Comparison of ENCODE assay signal across 32 mouse cellular contexts in genomic region chr9:98445359-98446149, GRCm38 (mm10). TPM values are rescaled to one million over a fixed set of nuclear protein-coding genes. Genes with fewer than 3 reads are reported as not detected.
A peak's percentile ranks its signal among the peaks of the same experiment; 100 is the strongest.
DNase-seq lines count a peak whose midpoint lies in the region; ATAC-seq and TF ChIP-seq lines count a peak whose summit lies in the region.
"Had no signal": no experiment of that assay in that cellular context is flagged by ENCODE, and none has a peak within 500 bp of the region (broad histone marks: within the 10 kb centered on the region; RNA-seq: fewer than 3 reads in every experiment).

No protein-coding gene starts in this region.

- no peak for ATAC-seq in liver, embryonic 15.5 days (ENCODE audit: insufficient read depth)
- peak; percentile 50 for ATAC-seq in stomach, postnatal 0 days (ENCODE audit: low FRiP score, low TSS enrichment)
- ATAC-seq: CD4-positive, CD25-positive, alpha-beta regulatory T cell, adult 4 months; forebrain, embryonic 13.5 days; hindbrain, embryonic 16.5 days had no signal

- no peak overlapping the region for H3K9ac ChIP-seq in liver, embryonic 15.5 days
- H3K9ac ChIP-seq in stomach, postnatal 0 days (ENCODE audit: low read length), result no peak overlapping the region
- H3K9ac ChIP-seq: forebrain, embryonic 13.5 days; heart, embryonic 15.5 days; limb, embryonic 15.5 days; midbrain, embryonic 12.5 days; neural tube, embryonic 12.5 days had no signal

- TF ChIP-seq CTCF in stomach, postnatal 0 days (IDR thresholded peaks at IDR 0.05; ENCODE audit: low read depth), result no peak

- DNase-seq in liver, result no peak
- peak; percentile 37 for DNase-seq in ovary, postnatal 36 days (ENCODE audit: low spot score)
- DNase-seq in ovary, postnatal 10 days (ENCODE audit: low spot score), result no peak
- peak; percentile 40 for DNase-seq in stomach, postnatal 0 days (ENCODE audit: low spot score)
- DNase-seq in urinary bladder, postnatal 4 days (ENCODE audit: low spot score in 2 of 2), result no peak
- no peak for DNase-seq in retina, embryonic 14.5 days (ENCODE audit: low spot score)
- DNase-seq: adrenal gland, adult 2 months; cerebellum, adult 2 months; cerebellum, postnatal 25 days; gastrocnemius, postnatal 10 days; kidney, adult 9 months; kidney, postnatal 10 days; layer of hippocampus, adult 9-11 months; lung, adult 2 months; lung, postnatal 4 days; right cerebral cortex, adult 18-20 months; right cerebral cortex, postnatal 4 days; thymus, adult 2 months; thymus, postnatal 36 days had no signal

- H3K4me2 ChIP-seq in liver, embryonic 15.5 days, result no peak overlapping the region
- H3K4me2 ChIP-seq in stomach, postnatal 0 days (replicated peaks; ENCODE audit: low read depth), result no peak overlapping the region
- H3K4me2 ChIP-seq: forebrain, embryonic 13.5 days; heart, embryonic 15.5 days; limb, embryonic 15.5 days; midbrain, embryonic 12.5 days; neural tube, embryonic 12.5 days had no signal

- no peaks in the 10 kb centered on the region for H3K36me3 ChIP-seq in liver, embryonic 15.5 days (replicated peaks)
- peaks cover 2% of the 10 kb centered on the region; the same call in 1 of the 2 replicates for H3K36me3 ChIP-seq in stomach, postnatal 0 days (ENCODE audit: control insufficient read depth, insufficient read depth, low read length)
- H3K36me3 ChIP-seq: heart, embryonic 15.5 days; midbrain, embryonic 12.5 days had no signal

- WGBS in liver, embryonic 15.5 days (ENCODE audit: insufficient replicate concordance), result 49% methylated on average over 9 of the region's 9 CpGs
- WGBS in stomach, postnatal 0 days, result 64% methylated on average over 9 of the region's 9 CpGs

- H3K27ac ChIP-seq in liver, embryonic 15.5 days (replicated peaks), result 0 out of 2 replicates have a peak overlapping the region, but pooled peaks have one; percentile 33
- H3K27ac ChIP-seq in stomach, postnatal 0 days (replicated peaks), result peak overlapping the region; percentile 4; the same call in 1 of the 2 replicates
- H3K27ac ChIP-seq: forebrain, embryonic 13.5 days; heart, embryonic 10.5 days; heart, embryonic 15.5 days; limb, embryonic 10.5 days; limb, embryonic 15.5 days; midbrain, embryonic 12.5 days; neural tube, embryonic 12.5 days had no signal

- peaks cover 9% of the 10 kb centered on the region; the same call in 1 of the 2 replicates for H3K4me1 ChIP-seq in liver, embryonic 15.5 days (replicated peaks)
- no peaks in the 10 kb centered on the region; the same call in 1 of the 2 replicates for H3K4me1 ChIP-seq in stomach, postnatal 0 days (replicated peaks; ENCODE audit: control insufficient read depth, insufficient read depth)
- H3K4me1 ChIP-seq: heart, embryonic 10.5 days; limb, embryonic 10.5 days; midbrain, embryonic 12.5 days; neural tube, embryonic 12.5 days had no signal

- no peaks in the 10 kb centered on the region for H3K27me3 ChIP-seq in liver, embryonic 15.5 days
- no peaks in the 10 kb centered on the region for H3K27me3 ChIP-seq in stomach, postnatal 0 days (ENCODE audit: control insufficient read depth, insufficient read depth, low read length)
- H3K27me3 ChIP-seq: heart, embryonic 15.5 days; limb, embryonic 15.5 days; neural tube, embryonic 12.5 days had no signal

- no peak overlapping the region for H3K4me3 ChIP-seq in liver, embryonic 15.5 days (replicated peaks)
- no peak overlapping the region for H3K4me3 ChIP-seq in stomach, postnatal 0 days (ENCODE audit: low read depth, low read length)
- H3K4me3 ChIP-seq: forebrain, embryonic 13.5 days; heart, embryonic 10.5 days; heart, embryonic 15.5 days; limb, embryonic 10.5 days; limb, embryonic 15.5 days; megakaryocyte, embryonic 14.5 days; midbrain, embryonic 12.5 days; myocyte; neural tube, embryonic 12.5 days had no signal

- H3K9me3 ChIP-seq in liver, embryonic 15.5 days (replicated peaks), result no peaks in the 10 kb centered on the region
- no peaks in the 10 kb centered on the region for H3K9me3 ChIP-seq in stomach, postnatal 0 days (ENCODE audit: control insufficient read depth, low read length)
- H3K9me3 ChIP-seq: forebrain, embryonic 13.5 days; heart, embryonic 10.5 days; heart, embryonic 15.5 days; limb, embryonic 10.5 days; limb, embryonic 15.5 days; megakaryocyte, embryonic 14.5 days; midbrain, embryonic 12.5 days; neural tube, embryonic 12.5 days had no signal

- TF ChIP-seq EP300 in stomach, postnatal 0 days (optimal IDR thresholded peaks at IDR 0.05), result no peak

RNA-seq across cellular contexts. Expression of gene Rbp1, which starts 22.8 kb away (rescaled TPM):
- 38.6 and 39.9 TPM in 2 replicates for polyA plus RNA-seq in liver, embryonic 15.5 days (2015; fragmentation: Nextera tagmentation; extraction: Ambion mirVana)
- 44.6 and 45.7 TPM in 2 replicates for polyA plus RNA-seq in stomach, postnatal 0 days (2015; fragmentation: Nextera tagmentation; extraction: Ambion mirVana)

RNA-seq across cellular contexts. Expression of gene Rbp2, which starts 40.4 kb away (rescaled TPM):
- polyA plus RNA-seq in liver, embryonic 15.5 days (2015; fragmentation: Nextera tagmentation; extraction: Ambion mirVana), result 14.6 and 36.4 TPM in 2 replicates
- 197 and 200 TPM in 2 replicates for polyA plus RNA-seq in stomach, postnatal 0 days (2015; fragmentation: Nextera tagmentation; extraction: Ambion mirVana)
- polyA plus RNA-seq: adrenal gland, adult 2 months; CD4-positive, CD25-positive, alpha-beta regulatory T cell, adult 4 months; cerebellum, adult 2 months; forebrain, embryonic 13.5 days; spleen, adult 2 months had no signal

Comparison
In these comparisons a context has a peak if more than half of its experiments do, and no peak if none do; other contexts are left out.
1. DNase-seq: peak in ovary, postnatal 36 days (single experiment) and stomach, postnatal 0 days (single experiment); none in liver (single experiment), ovary, postnatal 10 days (single experiment), urinary bladder, postnatal 4 days (0 of 2) and retina, embryonic 14.5 days (single experiment).